Mouse (Mus musculus): ENCODE measurements around the gene Babam2. TPM values are rescaled to one million over a fixed set of nuclear protein-coding genes. Genes with fewer than 3 reads are reported as not detected.

Gene Babam2
- polyA plus RNA-seq, 1 experiment, result 92.8 TPM

- H3K27ac ChIP-seq (ENCODE audit: insufficient read depth, low read length), result no peak overlapping the region
Measured at GRCm38 (mm10) chr5:32102971-32103431, 405.5 kb downstream of the Babam2 start.

DNA sequence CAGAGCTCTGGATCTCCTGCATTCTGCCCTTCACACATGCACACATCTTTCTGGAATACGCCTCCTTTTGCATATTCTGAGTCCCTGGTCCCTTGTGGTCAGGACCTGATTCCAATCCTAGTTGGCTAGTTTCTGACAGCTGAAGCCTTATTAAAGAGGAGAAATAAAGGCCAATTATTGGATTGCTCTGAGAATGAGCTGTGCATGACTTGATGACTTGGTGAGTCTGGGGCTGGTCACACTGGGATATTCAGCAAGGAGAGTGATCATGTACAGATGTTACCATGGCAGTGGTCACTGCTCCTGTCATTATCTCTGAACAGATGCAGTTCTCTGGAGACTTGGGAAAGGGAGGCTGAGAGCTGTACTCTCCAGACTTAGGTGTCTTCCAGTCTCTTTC is 406.1 kb downstream of the Babam2 start:
- Histone ChIP-seq H3K27me3 (ENCODE audit: control insufficient read depth, insufficient read depth, low read length, poor library complexity, severe bottlenecking) (no peaks in the 10 kb centered on the region), H3K9me3 (replicated peaks; ENCODE audit: control insufficient read depth, insufficient read depth, low read length, poor library complexity, severe bottlenecking) (no peaks in the 10 kb centered on the region), H3K27ac (ENCODE audit: insufficient read depth, low read length) (no peak overlapping the region), H3K4me3 (ENCODE audit: low read depth, low read length) (no peak overlapping the region), H3K9ac (ENCODE audit: low read depth, poor library complexity, severe bottlenecking) (no peak overlapping the region), H3K36me3 (ENCODE audit: control insufficient read depth, insufficient read depth, low read length, poor library complexity, severe bottlenecking) (no peaks in the 10 kb centered on the region), H3K4me1 (ENCODE audit: control insufficient read depth, insufficient read depth, low read length) (no peaks in the 10 kb centered on the region)
- TF ChIP-seq CTCF (IDR thresholded peaks at IDR 0.05; ENCODE audit: low read depth, low read length) (no peak), EP300 (IDR thresholded peaks at IDR 0.05; ENCODE audit: insufficient read depth, low read depth, low read length) (no peak), POLR2A (IDR thresholded peaks at IDR 0.05; ENCODE audit: insufficient read depth, low read length) (no peak)

More at GRCm38 (mm10) chr5:32102971-32103431, 405.5 kb downstream of the Babam2 start:
- no peak overlapping the region for H3K4me3 ChIP-seq (ENCODE audit: low read depth, low read length)
- no peaks in the 10 kb centered on the region for H3K36me3 ChIP-seq (ENCODE audit: control insufficient read depth, insufficient read depth, low read length, poor library complexity, severe bottlenecking)
- H3K4me1 ChIP-seq (ENCODE audit: control insufficient read depth, insufficient read depth, low read length), result no peaks in the 10 kb centered on the region
- no peaks in the 10 kb centered on the region for H3K9me3 ChIP-seq (replicated peaks; ENCODE audit: control insufficient read depth, insufficient read depth, low read length, poor library complexity, severe bottlenecking)
- no peak overlapping the region for H3K9ac ChIP-seq (ENCODE audit: low read depth, poor library complexity, severe bottlenecking)
- TF ChIP-seq POLR2A (IDR thresholded peaks at IDR 0.05; ENCODE audit: insufficient read depth, low read length), result no peak
- TF ChIP-seq EP300 (IDR thresholded peaks at IDR 0.05; ENCODE audit: insufficient read depth, low read depth, low read length), result no peak
- no peak for TF ChIP-seq CTCF (IDR thresholded peaks at IDR 0.05; ENCODE audit: low read depth, low read length)
- H3K27me3 ChIP-seq (ENCODE audit: control insufficient read depth, insufficient read depth, low read length, poor library complexity, severe bottlenecking), result no peaks in the 10 kb centered on the region

DNA sequence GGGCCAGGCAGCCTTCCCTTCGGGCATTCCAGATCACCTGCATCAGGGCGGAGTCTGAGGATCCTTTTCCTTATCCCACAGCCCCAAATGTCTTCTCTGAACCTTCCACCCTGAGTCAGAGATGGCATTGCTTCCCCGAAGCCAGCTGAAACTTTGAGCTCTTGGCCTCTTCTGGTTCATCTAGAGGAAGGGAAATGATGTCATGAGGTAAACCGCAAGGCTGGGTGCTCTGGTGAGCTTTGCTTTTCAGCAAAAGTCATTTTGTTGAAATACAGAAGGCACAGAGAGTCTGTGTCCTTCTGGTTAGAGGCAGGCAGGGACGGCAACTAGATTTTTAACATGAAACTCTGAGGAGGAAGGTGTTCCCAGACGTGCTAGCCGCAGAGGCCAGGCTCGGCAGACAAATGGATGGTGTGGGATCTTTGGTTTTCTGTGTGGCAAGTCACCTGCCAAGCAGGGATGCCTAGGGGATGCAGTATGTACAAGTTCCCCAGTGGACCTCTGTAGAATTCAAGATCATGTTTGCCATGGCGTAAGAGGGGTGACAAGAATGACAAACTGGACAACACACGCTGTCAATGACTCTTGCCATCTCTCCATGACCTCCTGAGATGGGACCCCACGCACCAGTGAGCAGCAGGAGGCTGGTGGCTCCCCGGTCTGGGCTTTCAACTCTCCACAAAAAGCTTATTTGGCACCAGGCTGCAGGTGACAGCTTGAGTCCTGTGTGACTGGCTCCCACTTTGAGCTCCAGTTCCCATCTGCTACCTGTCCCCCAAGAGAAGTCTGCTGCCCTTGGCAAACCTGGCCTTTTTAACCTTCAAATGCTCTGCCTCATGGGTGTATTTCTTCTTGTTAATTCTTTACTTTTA is 406.9 kb downstream of the Babam2 start:
- H3K27ac ChIP-seq (ENCODE audit: insufficient read depth, low read length), result no peak overlapping the region
- no peaks in the 10 kb centered on the region for H3K4me1 ChIP-seq (ENCODE audit: control insufficient read depth, insufficient read depth, low read length)
- no peak for TF ChIP-seq EP300 (IDR thresholded peaks at IDR 0.05; ENCODE audit: insufficient read depth, low read depth, low read length)
- TF ChIP-seq CTCF (IDR thresholded peaks at IDR 0.05; ENCODE audit: low read depth, low read length), result no peak
- TF ChIP-seq POLR2A (IDR thresholded peaks at IDR 0.05; ENCODE audit: insufficient read depth, low read length), result no peak
- no peaks in the 10 kb centered on the region for H3K27me3 ChIP-seq (ENCODE audit: control insufficient read depth, insufficient read depth, low read length, poor library complexity, severe bottlenecking)
- no peaks in the 10 kb centered on the region for H3K9me3 ChIP-seq (replicated peaks; ENCODE audit: control insufficient read depth, insufficient read depth, low read length, poor library complexity, severe bottlenecking)
- no peak overlapping the region for H3K4me3 ChIP-seq (ENCODE audit: low read depth, low read length)
- no peaks in the 10 kb centered on the region for H3K36me3 ChIP-seq (ENCODE audit: control insufficient read depth, insufficient read depth, low read length, poor library complexity, severe bottlenecking)
- H3K9ac ChIP-seq (ENCODE audit: low read depth, poor library complexity, severe bottlenecking), result no peak overlapping the region

DNA sequence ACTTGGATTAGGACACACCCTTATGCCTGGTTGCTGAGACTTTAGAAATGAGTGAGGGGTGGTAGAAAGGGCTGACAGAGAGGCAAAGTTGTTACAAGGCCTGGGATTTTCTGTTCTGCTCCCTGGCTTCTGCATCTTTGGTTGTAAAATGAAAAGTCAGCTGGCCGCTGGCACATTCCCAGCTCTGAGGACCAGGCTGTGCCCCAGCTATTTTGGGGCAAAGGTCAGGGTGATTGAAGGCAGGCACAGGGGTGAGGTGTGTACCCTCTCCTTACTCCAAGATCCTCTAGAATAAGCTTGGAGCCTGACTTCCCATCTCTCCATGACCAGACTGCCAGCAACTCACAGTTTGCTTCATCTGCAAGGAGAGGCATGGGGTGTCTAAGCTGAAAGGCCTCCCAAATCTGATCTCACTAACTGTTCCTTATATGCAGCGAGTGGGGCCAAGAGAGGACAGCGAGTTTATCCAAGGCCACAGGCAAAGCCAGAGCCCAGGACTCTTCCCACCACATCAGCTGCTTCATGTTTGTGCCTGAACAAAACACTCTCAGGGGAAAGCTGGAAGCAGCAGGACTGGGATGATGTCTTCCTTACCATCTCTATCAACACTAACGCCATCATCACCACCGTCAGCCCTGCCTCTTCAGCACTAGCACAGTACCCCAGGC is 409.1 kb downstream of the Babam2 start:
- no peaks in the 10 kb centered on the region for H3K4me1 ChIP-seq (ENCODE audit: control insufficient read depth, insufficient read depth, low read length)
- TF ChIP-seq CTCF (IDR thresholded peaks at IDR 0.05; ENCODE audit: low read depth, low read length) (no peak), EP300 (IDR thresholded peaks at IDR 0.05; ENCODE audit: insufficient read depth, low read depth, low read length) (no peak), POLR2A (IDR thresholded peaks at IDR 0.05; ENCODE audit: insufficient read depth, low read length) (no peak)
- no peaks in the 10 kb centered on the region for H3K36me3 ChIP-seq (ENCODE audit: control insufficient read depth, insufficient read depth, low read length, poor library complexity, severe bottlenecking)
- no peak overlapping the region for H3K9ac ChIP-seq (ENCODE audit: low read depth, poor library complexity, severe bottlenecking)
- no peaks in the 10 kb centered on the region for H3K9me3 ChIP-seq (replicated peaks; ENCODE audit: control insufficient read depth, insufficient read depth, low read length, poor library complexity, severe bottlenecking)
- H3K4me3 ChIP-seq (ENCODE audit: low read depth, low read length), result no peak overlapping the region
- H3K27ac ChIP-seq (ENCODE audit: insufficient read depth, low read length), result no peak overlapping the region
- no peaks in the 10 kb centered on the region for H3K27me3 ChIP-seq (ENCODE audit: control insufficient read depth, insufficient read depth, low read length, poor library complexity, severe bottlenecking)

DNA sequence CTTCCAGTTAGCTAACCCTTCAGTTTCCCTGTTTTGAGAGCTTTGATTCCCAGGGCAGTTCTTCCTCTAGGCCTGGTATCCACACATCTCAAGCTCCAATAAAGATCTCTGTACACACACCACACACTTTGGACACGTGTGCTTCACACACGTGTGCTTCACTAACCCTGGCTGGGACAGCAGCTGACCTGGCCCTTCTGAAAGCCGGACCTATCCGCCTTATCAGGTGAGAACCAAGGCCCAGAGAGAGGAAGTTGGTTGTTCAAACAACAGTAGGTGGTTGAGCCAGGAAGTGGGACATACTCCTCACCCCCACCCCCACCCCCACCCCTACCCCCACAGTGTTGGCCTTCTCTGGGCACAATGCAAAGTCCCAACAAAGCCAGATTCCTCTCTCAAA is 413.2 kb downstream of the Babam2 start:
- no peak for TF ChIP-seq CTCF (IDR thresholded peaks at IDR 0.05; ENCODE audit: low read depth, low read length)
- no peak for TF ChIP-seq POLR2A (IDR thresholded peaks at IDR 0.05; ENCODE audit: insufficient read depth, low read length)
- no peak for TF ChIP-seq EP300 (IDR thresholded peaks at IDR 0.05; ENCODE audit: insufficient read depth, low read depth, low read length)
- no peaks in the 10 kb centered on the region for H3K36me3 ChIP-seq (ENCODE audit: control insufficient read depth, insufficient read depth, low read length, poor library complexity, severe bottlenecking)
- no peak overlapping the region for H3K9ac ChIP-seq (ENCODE audit: low read depth, poor library complexity, severe bottlenecking)
- H3K4me1 ChIP-seq (ENCODE audit: control insufficient read depth, insufficient read depth, low read length), result no peaks in the 10 kb centered on the region
- H3K4me3 ChIP-seq (ENCODE audit: low read depth, low read length), result no peak overlapping the region
- no peaks in the 10 kb centered on the region for H3K27me3 ChIP-seq (ENCODE audit: control insufficient read depth, insufficient read depth, low read length, poor library complexity, severe bottlenecking)
- no peaks in the 10 kb centered on the region for H3K9me3 ChIP-seq (replicated peaks; ENCODE audit: control insufficient read depth, insufficient read depth, low read length, poor library complexity, severe bottlenecking)
- no peak overlapping the region for H3K27ac ChIP-seq (ENCODE audit: insufficient read depth, low read length)
